Mouse (Mus musculus) embryonic facial prominence, embryonic 13.5 days (tissue): ENCODE measurements at regions not wholly inside any gene's neighbourhood (a gene's known extent, or its start where the extent isn't known, plus 50 kb on each side); places are given as distances from the start of the nearest gene placed in this dataset.
A peak's percentile ranks its signal among the peaks of the same experiment; 100 is the strongest.

Source experiments
- ATAC-seq: fragments of 200-750 bp; cut with Nextera tagmentation; 2 replicates; pipeline ENCODE4 v1.8.0; 2017; ENCODE audit warnings: low read depth; ENCODE audit not compliant: insufficient number of reproducible peaks, insufficient read depth, low FRiP score, low TSS enrichment
- H3K27ac ChIP-seq: fragments of 300-500 bp; sonication (generic); 2 replicates; pipeline ENCODE4 v1.5.1; 2015; ENCODE audit warnings: moderate library complexity, mild to moderate bottlenecking, inconsistent platforms
- H3K27me3 ChIP-seq: fragments of 300-500 bp; sonication (generic); 2 replicates; pipeline ENCODE4 v1.6.1; 2015; ENCODE audit warnings: mild to moderate bottlenecking, inconsistent platforms
- H3K36me3 ChIP-seq: fragments of 300-500 bp; sonication (generic); 2 replicates; pipeline ENCODE4 v1.6.1; 2015; ENCODE audit warnings: mild to moderate bottlenecking, inconsistent platforms
- H3K4me1 ChIP-seq: fragments of 300-500 bp; sonication (generic); 2 replicates; pipeline ENCODE4 v1.6.1; 2015; ENCODE audit warnings: inconsistent platforms
- H3K4me2 ChIP-seq: fragments of 300-500 bp; sonication (generic); 2 replicates; pipeline ENCODE4 v1.6.1; 2015; ENCODE audit warnings: moderate library complexity, mild to moderate bottlenecking, inconsistent platforms
- H3K4me3 ChIP-seq: fragments of 300-500 bp; sonication (generic); 2 replicates; pipeline ENCODE4 v1.5.1; 2015; ENCODE audit warnings: mild to moderate bottlenecking, inconsistent platforms
- H3K9ac ChIP-seq: fragments of 300-500 bp; sonication (generic); 2 replicates; pipeline ENCODE4 v1.6.1; 2015; ENCODE audit warnings: mild to moderate bottlenecking, inconsistent platforms
- H3K9me3 ChIP-seq: fragments of 300-500 bp; sonication (generic); 2 replicates; pipeline ENCODE4 v1.6.1; 2016; ENCODE audit warnings: inconsistent platforms
- WGBS: fragments of 180-500 bp; shearing (Covaris S2); methylation state at CpG from one replicate; pipeline ENCODE4 v1.1.7; 2015; ENCODE audit warnings: mixed read lengths; 5-methylcytosine and 5-hydroxymethylcytosine counted together

- no peaks in the 10 kb centered on the region for H3K36me3 ChIP-seq
- H3K27ac ChIP-seq, result no peak overlapping the region
- peak overlapping the region; percentile 42 for H3K4me2 ChIP-seq
- 0 out of 2 replicates have a peak overlapping the region, but pooled peaks have one; percentile 27 for H3K9ac ChIP-seq
- WGBS, result 3% methylated on average over 16 of the region's 16 CpGs
- ATAC-seq, result no peak
- no peaks in the 10 kb centered on the region for H3K27me3 ChIP-seq
- peaks cover 33% of the 10 kb centered on the region for H3K4me1 ChIP-seq
- H3K9me3 ChIP-seq, result no peaks in the 10 kb centered on the region
- H3K4me3 ChIP-seq, result no peak overlapping the region
Observed at GRCm38 (mm10) chr13:99780751-99781460, 120.0 kb downstream of the Cartpt start.

- no peak overlapping the region for H3K9ac ChIP-seq
- H3K4me3 ChIP-seq, result no peak overlapping the region
- H3K4me2 ChIP-seq, result no peak overlapping the region
- no peaks in the 10 kb centered on the region for H3K9me3 ChIP-seq
- no peaks in the 10 kb centered on the region for H3K36me3 ChIP-seq
- ATAC-seq, result no peak
- WGBS, result 76% methylated on average over 2 of the region's 2 CpGs
- no peak overlapping the region for H3K27ac ChIP-seq
- peaks cover 29% of the 10 kb centered on the region for H3K4me1 ChIP-seq
- no peaks in the 10 kb centered on the region for H3K27me3 ChIP-seq
Observed at GRCm38 (mm10) chr13:99778747-99779146, 122.1 kb downstream of the Cartpt start.

GRCm38 (mm10) chr13:99777736-99778135 is 123.2 kb downstream of the Cartpt start:
- H3K4me3 ChIP-seq, result no peak overlapping the region
- no peak overlapping the region for H3K27ac ChIP-seq
- H3K4me1 ChIP-seq, result peaks cover 19% of the 10 kb centered on the region
- H3K9ac ChIP-seq, result no peak overlapping the region
- 89% methylated on average over 9 of the region's 9 CpGs for WGBS
- no peak for ATAC-seq
- H3K27me3 ChIP-seq, result no peaks in the 10 kb centered on the region
- H3K36me3 ChIP-seq, result no peaks in the 10 kb centered on the region
- no peaks in the 10 kb centered on the region for H3K9me3 ChIP-seq
- no peak overlapping the region for H3K4me2 ChIP-seq

GRCm38 (mm10) chr13:99765965-99766364 is 134.9 kb downstream of the Cartpt start:
- ATAC-seq, result no peak
- Histone ChIP-seq H3K9ac (no peak overlapping the region), H3K4me3 (no peak overlapping the region), H3K9me3 (no peaks in the 10 kb centered on the region), H3K36me3 (no peaks in the 10 kb centered on the region), H3K27me3 (no peaks in the 10 kb centered on the region), H3K4me1 (peaks cover 52% of the 10 kb centered on the region), H3K4me2 (no peak overlapping the region), H3K27ac (peak overlapping the region; percentile 51; the same call in 1 of the 2 replicates)
- 18% methylated on average over 5 of the region's 5 CpGs for WGBS

- no peaks in the 10 kb centered on the region for H3K9me3 ChIP-seq
- no peak overlapping the region for H3K27ac ChIP-seq
- ATAC-seq, result no peak
- H3K4me1 ChIP-seq, result peaks cover 54% of the 10 kb centered on the region
- no peaks in the 10 kb centered on the region for H3K36me3 ChIP-seq
- WGBS, result 86% methylated on average over 3 of the region's 3 CpGs
- H3K4me2 ChIP-seq, result no peak overlapping the region
- no peak overlapping the region for H3K4me3 ChIP-seq
- no peak overlapping the region for H3K9ac ChIP-seq
- no peaks in the 10 kb centered on the region for H3K27me3 ChIP-seq
Observed at GRCm38 (mm10) chr13:99764764-99765163, 136.1 kb downstream of the Cartpt start.

- H3K4me1 ChIP-seq, result peaks cover 57% of the 10 kb centered on the region
- H3K27me3 ChIP-seq, result no peaks in the 10 kb centered on the region
- H3K9ac ChIP-seq, result no peak overlapping the region
- H3K4me2 ChIP-seq, result no peak overlapping the region
- no peak overlapping the region for H3K4me3 ChIP-seq
- peak overlapping the region; percentile 60 for H3K27ac ChIP-seq
- no peaks in the 10 kb centered on the region for H3K9me3 ChIP-seq
- no peaks in the 10 kb centered on the region for H3K36me3 ChIP-seq
- 60% methylated on average over 6 of the region's 6 CpGs for WGBS
- ATAC-seq, result no peak
Observed at GRCm38 (mm10) chr13:99764097-99764714, 136.7 kb downstream of the Cartpt start.

- ATAC-seq, result no peak
- H3K4me3 ChIP-seq, result no peak overlapping the region
- no peak overlapping the region for H3K4me2 ChIP-seq
- no peaks in the 10 kb centered on the region for H3K36me3 ChIP-seq
- H3K27ac ChIP-seq, result no peak overlapping the region; the same call in 1 of the 2 replicates
- H3K9ac ChIP-seq, result no peak overlapping the region
- WGBS, result 68% methylated on average over 9 of the region's 9 CpGs
- no peaks in the 10 kb centered on the region for H3K27me3 ChIP-seq
- H3K4me1 ChIP-seq, result peaks cover 57% of the 10 kb centered on the region
- H3K9me3 ChIP-seq, result no peaks in the 10 kb centered on the region
Observed at GRCm38 (mm10) chr13:99761843-99762242, 139.0 kb downstream of the Cartpt start.

- 61% methylated on average over 4 of the region's 4 CpGs for WGBS
- no peak overlapping the region for H3K9ac ChIP-seq
- no peak for ATAC-seq
- no peak overlapping the region; the same call in 1 of the 2 replicates for H3K27ac ChIP-seq
- H3K4me2 ChIP-seq, result no peak overlapping the region
- no peaks in the 10 kb centered on the region for H3K36me3 ChIP-seq
- no peak overlapping the region for H3K4me3 ChIP-seq
- H3K4me1 ChIP-seq, result peaks cover 53% of the 10 kb centered on the region
- no peaks in the 10 kb centered on the region for H3K9me3 ChIP-seq
- no peaks in the 10 kb centered on the region for H3K27me3 ChIP-seq
Observed at GRCm38 (mm10) chr13:99761423-99761822, 139.5 kb downstream of the Cartpt start.

- no peaks in the 10 kb centered on the region for H3K9me3 ChIP-seq
- no peak overlapping the region for H3K9ac ChIP-seq
- no peak overlapping the region for H3K4me3 ChIP-seq
- no peak overlapping the region for H3K4me2 ChIP-seq
- H3K27me3 ChIP-seq, result no peaks in the 10 kb centered on the region
- no peak for ATAC-seq
- no peak overlapping the region for H3K27ac ChIP-seq
- H3K36me3 ChIP-seq, result no peaks in the 10 kb centered on the region
- peaks cover 46% of the 10 kb centered on the region for H3K4me1 ChIP-seq
- WGBS, result 85% methylated on average over 4 of the region's 4 CpGs
Observed at GRCm38 (mm10) chr13:99760646-99761045, 140.2 kb downstream of the Cartpt start.

- no peak for ATAC-seq
- H3K9me3 ChIP-seq, result no peaks in the 10 kb centered on the region
- no peak overlapping the region for H3K4me3 ChIP-seq
- 62% methylated on average over 10 of the region's 10 CpGs for WGBS
- no peak overlapping the region for H3K9ac ChIP-seq
- H3K4me2 ChIP-seq, result no peak overlapping the region
- H3K36me3 ChIP-seq, result no peaks in the 10 kb centered on the region
- H3K27ac ChIP-seq, result no peak overlapping the region
- H3K27me3 ChIP-seq, result no peaks in the 10 kb centered on the region
- peaks cover 35% of the 10 kb centered on the region for H3K4me1 ChIP-seq
Observed at GRCm38 (mm10) chr13:99759256-99760044, 141.4 kb downstream of the Cartpt start.

- no peaks in the 10 kb centered on the region for H3K36me3 ChIP-seq
- no peak overlapping the region for H3K4me2 ChIP-seq
- no peak overlapping the region for H3K4me3 ChIP-seq
- H3K27me3 ChIP-seq, result no peaks in the 10 kb centered on the region
- 78% methylated on average over 5 of the region's 5 CpGs for WGBS
- no peak for ATAC-seq
- no peak overlapping the region for H3K27ac ChIP-seq
- H3K4me1 ChIP-seq, result peaks cover 4% of the 10 kb centered on the region; the same call in 1 of the 2 replicates
- H3K9ac ChIP-seq, result no peak overlapping the region
- no peaks in the 10 kb centered on the region for H3K9me3 ChIP-seq
Observed at GRCm38 (mm10) chr13:99754701-99755100, 146.2 kb downstream of the Cartpt start.
